Mouse (Mus musculus) inflammation-experienced regulatory T-cells, adult 16 weeks (primary cell): Measurements from ENCODE around the gene Rangap1. TPM values are rescaled to one million over a fixed set of nuclear protein-coding genes. Genes with fewer than 3 reads are reported as not detected.

Source experiments
- polyA plus RNA-seq: library from polyadenylated mRNA; unstranded; fragments of 100-300 nt; shearing (Covaris generic); gene quantifications from one replicate; pipeline ENCODE4 v1.2.1, GENCODE M21; 2017

The Rangap1 gene
- polyA plus RNA-seq = 88.9 TPM

GRCm38 (mm10) chr15:81744992-81745600 is at the start of gene Rangap1, which contains the start of gene Zc3h7b:
Gene Rangap1, minus strand, starts transcription at chr15:81745530.
Gene Zc3h7b, plus strand, starts transcription at chr15:81745057.

GRCm38 (mm10) chr15:81697175-81697574 is 48.2 kb downstream of the Rangap1 start, which contains the start of gene Chadl:
Gene Chadl, minus strand, starts transcription at chr15:81697287.

GRCm38 (mm10) chr15:81663697-81664561 is 81.4 kb downstream of the Rangap1 start, which contains the start of gene L3mbtl2:
Gene L3mbtl2, plus strand, starts transcription at chr15:81663889.

Other genes with a start within 250 kb of the Rangap1 start
- gene Ep300, start 160.2 kb downstream of the Rangap1 start, polyA plus RNA-seq = 33.3 TPM
- gene L3mbtl2, start 81.6 kb downstream of the Rangap1 start, polyA plus RNA-seq = 42.5 TPM
- 3.9 TPM for gene Chadl, start 48.2 kb downstream of the Rangap1 start, polyA plus RNA-seq
- 5.7 TPM for gene Zc3h7b, start 473 bp downstream of the Rangap1 start, polyA plus RNA-seq
- 22.9 TPM for gene Tef, start 56.9 kb upstream of the Rangap1 start, polyA plus RNA-seq
- gene Tob2, start 113.3 kb upstream of the Rangap1 start, polyA plus RNA-seq = 86.1 TPM
- gene Phf5a, start 126.4 kb upstream of the Rangap1 start, polyA plus RNA-seq = 86.7 TPM
- 149 TPM for gene Aco2, start 126.8 kb upstream of the Rangap1 start, polyA plus RNA-seq
- gene Polr3h, start 180.7 kb upstream of the Rangap1 start, polyA plus RNA-seq = 52.2 TPM
- gene Csdc2, start 191.2 kb upstream of the Rangap1 start, polyA plus RNA-seq = not detected
- 13.7 TPM for gene Pmm1, start 215.4 kb upstream of the Rangap1 start, polyA plus RNA-seq
- gene 1700029P11Rik, start 235.0 kb upstream of the Rangap1 start, polyA plus RNA-seq = not detected
- gene Xrcc6, start 242.3 kb upstream of the Rangap1 start, polyA plus RNA-seq = 80.5 TPM